Mouse (Mus musculus) frontal cortex, adult 2 months (tissue): Measurements from ENCODE around the gene Dcxr. TPM values are rescaled to one million over a fixed set of nuclear protein-coding genes. Genes with fewer than 3 reads are reported as not detected.
"Not testable (repeated sequence)": the region's sequence is repeated elsewhere in the genome, so short reads cannot be mapped to it uniquely, and the experiment has no call there.

Experiments used
- DNase-seq, 2 experiments: peaks; one replicate each; pipeline ENCODE4 v3.0.0; 2022; ENCODE audit warnings: low spot score in 1 of 2; ENCODE audit errors: extremely low spot score in 1 of 2
- polyA plus RNA-seq: library from polyadenylated mRNA; depleted of rRNA; stranded (reverse); fragments of >200 nt; gene quantifications from 2 replicates; pipeline ENCODE4 v1.2.3, GENCODE M21; 2012

Gene Dcxr
- polyA plus RNA-seq, 1 experiment = 24.2 TPM

GRCm38 (mm10) chr11:120730331-120730870 is 3.3 kb upstream of the Dcxr start:
- DNase-seq = no peak

DNA sequence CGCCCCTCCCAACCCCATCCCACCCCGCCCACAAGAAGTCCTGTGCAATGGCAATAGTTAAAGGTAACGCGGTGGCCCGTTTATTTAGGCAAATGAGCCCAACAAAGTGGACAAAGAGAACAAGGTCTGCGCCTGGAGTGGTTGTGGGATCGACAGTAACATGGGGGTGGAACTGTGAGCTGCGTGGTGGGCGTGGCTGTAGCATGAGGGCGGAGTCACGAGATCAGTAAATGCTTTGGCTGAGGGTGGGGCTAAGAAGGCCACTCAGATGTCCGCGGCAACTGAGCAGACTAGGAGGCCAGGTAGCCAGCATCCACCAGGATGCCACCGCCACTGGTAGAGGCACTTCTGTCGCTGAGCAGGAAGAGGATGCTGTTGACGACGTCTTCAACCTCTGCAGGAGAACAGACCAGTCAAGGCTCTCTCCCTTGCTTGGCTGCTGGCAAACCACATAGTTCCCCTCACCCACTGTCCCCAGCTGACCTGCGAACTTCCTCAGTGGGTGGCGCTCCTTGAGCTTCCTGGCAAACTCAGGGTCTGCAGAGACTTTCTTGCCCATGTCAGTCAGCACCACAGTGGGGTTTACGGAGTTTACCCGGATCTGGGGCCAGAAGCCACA is 2.5 kb upstream of the Dcxr start:
- DNase-seq = not testable (repeated sequence)

DNA sequence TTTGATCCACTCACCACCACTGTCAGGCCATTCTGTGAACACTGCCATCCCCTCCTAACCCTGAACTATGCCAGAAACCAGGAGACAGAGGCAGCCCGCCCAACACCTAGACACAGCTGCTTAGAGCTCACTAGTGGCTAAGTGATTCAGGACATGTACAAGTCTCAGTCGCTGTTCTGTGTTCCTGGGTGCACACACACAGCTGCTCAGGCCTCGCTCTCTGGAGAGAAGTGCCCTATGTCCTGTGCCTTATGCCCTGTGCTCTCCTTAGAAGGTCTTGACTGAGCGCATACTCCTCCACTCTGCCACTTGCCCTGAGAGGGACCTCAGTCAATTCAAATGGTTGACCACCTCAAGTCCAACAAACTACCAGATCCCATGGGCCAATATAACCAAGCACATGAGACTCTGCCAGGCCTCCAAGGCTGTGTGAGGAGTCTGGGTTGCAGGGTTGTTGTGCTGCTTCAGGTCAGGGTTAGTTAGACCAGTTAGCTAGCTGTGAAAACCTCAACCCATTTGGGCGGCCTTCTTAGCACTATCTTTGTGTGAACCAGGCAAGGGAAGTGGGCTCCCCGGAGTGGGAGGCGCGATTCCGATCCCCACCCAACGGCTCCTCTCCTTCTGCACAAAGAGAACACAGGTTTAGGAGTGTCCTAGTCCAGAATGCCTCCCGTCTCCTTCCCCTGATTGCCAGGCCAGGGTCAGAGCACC is 1.6 kb upstream of the Dcxr start:
- DNase-seq = no peak

- no peak for DNase-seq
Measured at GRCm38 (mm10) chr11:120727564-120727963, 483 bp upstream of the Dcxr start.

DNA sequence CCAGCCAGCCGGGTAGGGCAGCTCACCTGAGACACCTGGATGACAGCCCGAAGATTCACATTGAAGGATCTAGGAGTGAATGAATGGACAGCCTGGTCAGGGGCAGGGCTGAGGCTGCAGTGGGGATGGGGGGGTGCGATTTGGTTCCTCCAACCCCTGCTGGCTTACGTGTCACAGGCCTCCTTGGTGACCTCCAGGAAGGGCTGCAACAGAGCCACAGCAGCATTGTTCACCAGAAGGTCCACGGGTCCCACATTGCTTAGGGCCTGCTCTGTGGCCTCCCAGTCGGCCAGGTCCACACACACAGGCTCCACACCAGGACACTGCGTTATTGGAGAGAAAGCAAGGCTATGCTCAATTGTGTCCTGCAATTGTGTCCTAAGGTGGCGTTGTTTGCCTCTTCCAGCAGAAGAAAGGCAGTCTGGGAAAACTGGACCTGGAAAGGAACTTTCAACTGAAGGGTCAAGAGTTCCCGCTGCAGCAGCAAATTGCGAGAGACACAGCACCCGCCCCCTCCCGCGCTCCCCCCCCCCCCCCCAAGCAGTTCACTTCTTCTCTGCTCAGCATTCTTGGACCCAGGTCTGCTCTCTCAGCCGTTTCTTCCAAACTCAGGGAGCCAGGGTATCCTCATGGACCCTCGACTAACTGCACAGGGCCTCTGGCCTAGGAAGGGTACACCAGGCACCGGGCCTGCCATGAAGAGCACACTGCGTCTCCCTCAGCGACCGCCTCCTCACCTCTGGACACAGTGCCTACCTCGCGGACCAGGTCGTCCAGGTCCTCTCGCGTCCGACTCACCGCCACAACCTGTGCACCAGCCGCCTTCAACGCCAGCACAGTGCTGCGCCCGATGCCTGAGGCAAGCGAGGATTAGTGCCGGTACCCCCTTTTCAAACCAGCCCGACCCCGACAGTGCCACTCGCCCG is 575 bp downstream of the Dcxr start:
- no peak for DNase-seq

DNA sequence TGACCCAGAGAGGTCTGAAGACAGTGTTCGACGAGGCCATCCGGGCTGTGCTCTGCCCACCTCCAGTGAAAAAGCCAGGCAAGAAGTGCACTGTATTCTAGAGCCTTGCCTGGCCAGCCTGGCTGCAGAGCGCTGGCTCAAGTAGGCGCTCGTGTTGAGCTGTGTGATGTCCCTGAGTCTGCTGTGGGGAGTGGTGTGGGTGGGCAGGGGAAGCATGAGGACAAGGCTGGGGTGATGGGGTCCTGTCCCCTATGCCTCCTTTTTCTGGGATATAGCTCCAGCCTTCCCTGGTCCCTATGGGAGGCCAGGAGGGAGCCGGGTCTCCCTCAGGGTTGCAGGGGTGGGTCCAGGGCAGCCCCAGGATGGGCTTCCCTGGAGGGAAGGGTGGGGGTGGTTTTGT is 3.6 kb downstream of the Dcxr start:
- DNase-seq = no peak

DNA sequence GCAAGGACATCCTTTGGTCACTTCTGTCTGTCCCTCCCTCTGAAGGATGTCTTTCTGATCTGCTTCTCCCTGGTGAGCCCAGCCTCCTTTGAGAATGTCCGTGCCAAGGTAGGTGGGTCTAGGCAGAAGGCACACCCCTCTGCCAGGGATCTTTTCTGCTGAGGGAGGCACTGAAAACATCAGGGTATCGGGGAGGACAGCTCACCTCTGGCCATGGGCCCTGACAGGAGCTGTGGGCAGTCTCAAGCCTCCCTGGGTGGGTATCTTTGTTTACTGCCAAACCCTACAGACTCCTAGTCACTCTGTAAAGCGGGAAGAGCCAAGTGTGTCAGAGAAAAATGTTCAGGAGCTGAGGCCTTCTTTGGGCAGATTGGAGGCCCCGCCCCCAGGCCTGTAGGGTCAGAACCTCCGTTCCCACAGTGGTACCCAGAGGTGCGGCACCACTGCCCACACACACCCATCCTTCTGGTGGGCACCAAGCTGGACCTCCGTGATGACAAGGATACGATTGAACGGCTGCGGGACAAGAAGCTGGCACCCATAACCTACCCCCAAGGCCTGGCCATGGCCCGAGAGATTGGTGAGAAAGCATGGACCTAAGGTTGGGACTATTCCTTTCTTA is 4.2 kb downstream of the Dcxr start:
- DNase-seq = no peak

DNA sequence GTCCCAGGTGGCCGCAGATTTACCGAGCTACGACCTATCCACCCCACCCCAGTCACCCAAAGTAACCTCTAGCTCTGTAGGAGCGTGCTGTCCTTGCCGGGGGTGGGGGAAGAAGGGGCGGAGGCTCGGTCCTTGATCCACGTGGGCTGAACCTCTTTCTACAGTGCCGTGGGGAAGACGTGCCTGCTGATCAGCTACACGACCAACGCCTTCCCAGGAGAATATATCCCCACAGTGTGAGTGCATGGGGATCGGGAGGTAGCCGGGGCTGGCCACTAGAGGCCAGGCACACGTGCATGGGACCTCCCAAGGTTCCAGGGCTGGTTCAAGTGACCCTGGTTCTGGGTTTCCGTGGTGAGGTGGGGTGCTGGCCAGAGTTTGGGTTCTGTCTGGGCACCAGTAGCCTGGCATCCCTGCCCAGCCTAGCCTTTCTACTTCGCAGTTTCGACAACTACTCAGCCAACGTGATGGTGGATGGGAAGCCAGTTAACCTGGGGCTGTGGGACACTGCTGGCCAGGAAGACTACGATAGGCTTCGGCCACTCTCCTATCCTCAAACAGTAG is 4.9 kb downstream of the Dcxr start:
- no peak for DNase-seq

- peak in 1 of 2 experiments; percentile 53 for DNase-seq
Measured at GRCm38 (mm10) chr11:120721124-120722066, 5.7 kb downstream of the Dcxr start, which contains the start of gene Rac3. Gene Rac3, plus strand, starts transcription at chr11:120721470.

GRCm38 (mm10) chr11:120720450-120720849 is 6.6 kb downstream of the Dcxr start:
- peak; percentile 69 to 95 for DNase-seq

DNA sequence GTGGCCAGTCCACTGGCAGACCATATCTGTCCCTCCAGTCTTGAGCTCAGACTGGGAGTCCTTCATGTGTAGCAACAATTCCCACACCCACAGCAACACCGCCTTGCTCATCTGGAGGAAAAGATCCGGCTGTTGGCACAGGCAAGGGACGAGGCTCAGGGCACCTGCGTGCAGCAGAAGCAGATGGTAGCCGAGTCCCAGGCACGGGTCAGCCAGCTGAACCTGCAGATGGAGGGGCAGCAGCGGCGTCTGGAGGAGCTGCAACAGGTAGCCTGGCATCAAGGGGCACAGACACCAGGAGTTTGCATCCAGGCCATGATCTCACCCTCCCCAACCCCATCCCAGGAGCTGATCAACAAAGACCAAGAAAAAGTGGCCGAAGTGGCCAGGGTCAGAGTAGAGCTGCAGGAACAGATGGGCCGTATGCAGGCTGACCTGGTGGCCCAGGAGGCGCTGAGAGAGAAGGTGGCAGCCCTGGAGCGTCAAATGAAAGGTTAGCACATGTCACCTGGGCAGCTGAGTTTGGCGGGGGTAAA is 7.2 kb downstream of the Dcxr start:
- DNase-seq = no peak

DNA sequence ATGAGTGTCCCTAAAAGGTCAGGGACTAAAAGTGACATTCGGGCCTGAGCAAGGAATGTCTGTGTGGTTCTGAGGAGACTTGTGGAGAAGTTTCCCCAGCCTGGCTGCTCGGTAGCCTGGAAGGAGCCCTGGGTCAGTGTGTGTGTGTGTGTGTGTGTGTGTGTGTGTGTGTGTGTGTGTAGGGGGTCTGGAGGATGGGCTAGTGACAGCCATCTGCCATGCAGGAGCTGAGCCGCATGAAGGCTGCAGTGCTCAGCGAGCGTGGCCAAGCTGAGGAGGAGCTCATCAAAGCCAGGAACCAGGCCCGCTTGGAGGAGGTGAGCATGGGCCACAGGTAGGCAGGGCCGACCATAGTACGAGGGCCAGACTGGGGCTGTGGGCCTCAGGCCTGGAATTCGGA is 7.8 kb downstream of the Dcxr start:
- no peak for DNase-seq

GRCm38 (mm10) chr11:120715131-120715530 is 11.9 kb downstream of the Dcxr start:
- DNase-seq = no peak

DNA sequence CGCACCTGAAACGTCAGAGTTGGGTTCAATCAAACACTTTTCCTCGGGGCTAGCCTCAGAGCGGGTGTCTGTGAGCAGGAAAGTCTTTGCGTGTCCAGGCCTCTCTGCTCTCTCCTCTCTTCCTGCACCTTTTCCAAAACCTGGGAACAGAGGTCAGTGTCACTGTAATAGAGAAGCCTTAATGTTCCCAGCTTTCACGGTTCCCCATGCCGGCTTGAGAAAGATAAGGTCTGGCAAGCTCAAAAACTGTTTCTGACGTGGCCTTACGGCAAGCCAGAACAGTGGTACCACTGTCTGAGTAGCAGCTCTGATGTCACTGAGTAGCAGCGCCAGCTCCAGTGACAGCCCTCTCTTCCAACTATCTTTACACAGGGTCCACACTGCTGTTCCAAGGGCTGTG is 12.5 kb downstream of the Dcxr start:
- DNase-seq = no peak

DNA sequence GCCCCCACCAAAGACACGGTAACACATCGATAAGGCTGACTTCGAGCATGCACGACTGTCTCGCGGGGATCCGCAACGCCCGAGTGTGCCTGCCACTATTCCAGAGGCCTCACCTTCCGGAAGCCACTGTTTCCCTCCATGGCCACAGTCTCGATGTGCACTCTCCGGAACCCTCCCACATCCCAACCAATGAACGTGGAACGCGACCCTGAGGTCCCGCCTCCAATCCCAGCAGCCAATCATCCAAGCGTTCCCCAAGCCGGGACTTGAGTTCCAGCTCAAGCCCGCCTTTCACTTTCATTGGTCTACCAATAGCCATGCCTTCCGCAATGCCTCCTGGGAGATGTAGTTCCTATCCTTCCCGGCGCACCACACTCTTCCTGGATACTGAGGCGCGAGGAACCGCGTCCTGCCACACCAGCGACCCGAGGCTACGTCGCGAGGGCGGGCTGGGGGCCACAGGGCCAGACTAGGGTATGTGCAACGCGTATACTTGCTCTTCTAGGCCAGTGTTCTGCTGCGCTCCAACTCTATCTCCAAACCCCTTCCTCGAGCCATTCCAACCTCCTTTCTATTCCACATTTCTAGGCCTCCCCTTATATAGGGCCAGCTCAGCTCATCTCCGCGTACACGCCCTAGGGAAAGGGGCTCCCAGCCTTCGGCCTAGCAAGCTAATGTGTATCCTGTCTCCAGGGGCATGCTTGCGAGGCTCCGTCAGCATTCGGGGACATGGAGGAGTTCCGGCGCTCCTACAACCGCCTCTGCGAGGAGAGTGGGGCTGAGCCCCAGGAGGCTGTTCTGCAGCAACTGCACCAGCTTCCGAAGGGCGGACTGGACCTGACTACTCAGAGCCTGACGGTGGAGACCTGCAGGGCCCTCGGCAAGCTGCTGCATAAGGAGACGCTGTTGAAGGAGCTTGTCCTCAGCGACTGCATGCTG is 13.2 kb downstream of the Dcxr start, which contains the start of the genes Cenpx and Lrrc45:
Gene Cenpx, minus strand, starts transcription at position 159 of the 939 bp plus-strand sequence.
Gene Lrrc45, plus strand, starts transcription at position 346 of the 939 bp plus-strand sequence.
- DNase-seq = peak; percentile 98 to 99

DNA sequence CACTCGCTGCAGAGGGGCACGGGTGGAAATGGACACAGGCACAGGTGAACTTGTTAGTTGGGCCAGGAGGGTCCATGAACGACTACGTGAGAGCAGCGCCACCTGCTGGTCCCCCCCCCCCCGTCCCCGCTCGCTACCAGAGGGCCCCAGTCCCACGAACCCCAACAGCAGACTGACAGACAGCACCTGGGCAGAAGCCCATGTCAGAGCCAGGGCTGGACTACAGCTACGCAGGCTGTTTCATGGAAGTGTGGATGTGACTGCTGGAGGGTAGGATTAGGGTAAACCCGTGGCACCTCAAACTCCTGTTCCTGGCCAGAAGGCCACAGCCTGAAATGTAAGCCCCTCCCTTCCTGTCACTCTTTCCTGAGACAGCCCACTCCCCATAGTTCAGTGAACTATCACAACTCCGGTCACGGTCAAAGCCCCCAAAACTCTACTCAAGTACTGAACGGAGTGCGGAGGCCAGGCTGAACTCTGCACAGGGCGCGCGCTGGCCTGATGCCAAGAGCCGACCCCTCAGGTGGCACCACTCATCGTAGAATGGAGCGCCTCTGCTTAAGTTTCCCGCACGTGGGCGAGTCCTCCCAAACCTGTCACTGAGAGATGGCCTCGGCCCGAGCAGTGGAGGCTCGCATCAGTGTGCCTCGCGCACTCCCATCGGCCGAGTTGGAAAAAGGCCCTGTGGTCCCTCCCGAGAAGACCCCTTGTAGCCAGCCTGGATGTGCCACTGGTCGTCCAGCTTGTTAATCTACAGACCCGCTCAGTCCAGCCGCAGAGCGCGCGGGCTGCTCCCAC is 14.1 kb downstream of the Dcxr start:
- peak in 1 of 2 experiments; percentile 22 for DNase-seq
